Mouse (Mus musculus) left cerebral cortex, adult 18-20 months (tissue): ENCODE measurements at regions not wholly inside any gene's neighbourhood (a gene's known extent, or its start where the extent isn't known, plus 50 kb on each side); places are given as distances from the start of the nearest gene placed in this dataset.

ENCODE experiments used
- DNase-seq, 2 experiments: peaks; one replicate each; pipeline ENCODE4 v3.0.0; 2021 to 2022; ENCODE audit warnings: low spot score in 2 of 2, mixed read lengths in 1 of 2

- no peak for DNase-seq
Observed at GRCm38 (mm10) chr13:83452987-83453386, 50.8 kb upstream of the Mef2c start.
